Mouse (Mus musculus) cerebellum, adult 2 months (tissue): ENCODE measurements around the gene Ldlrap1.

ENCODE experiments used
- CTCF ChIP-seq: fragments of 200-500 bp; IDR thresholded peaks from 2 replicates; pipeline ENCODE4 v1.5.1; 2011; ENCODE audit warnings: low read depth, mild to moderate bottlenecking, control low read depth, low read length, moderate library complexity, borderline replicate concordance; ENCODE audit not compliant: insufficient read depth
- POLR2A ChIP-seq: fragments of 200-500 bp; IDR thresholded peaks from 2 replicates; pipeline ENCODE4 v1.6.1; 2011; ENCODE audit warnings: low read length, control low read depth, borderline replicate concordance; ENCODE audit not compliant: insufficient read depth

- TF ChIP-seq POLR2A (no peak), CTCF (no peak)
These were observed 30.4 kb downstream of the Ldlrap1 start for GRCm38 (mm10) chr4:134737365-134737910.
